Mouse (Mus musculus): ENCODE data around the gene Ddr1.

- no peak for TF ChIP-seq POLR2A (IDR thresholded peaks at IDR 0.05; ENCODE audit: extremely low read depth, insufficient read depth, low read length)
- no peak for TF ChIP-seq CTCF (IDR thresholded peaks at IDR 0.05; ENCODE audit: low read depth, low read length)
These were observed 68.1 kb downstream of the Ddr1 start for GRCm38 (mm10) chr17:35636363-35636762.
